Mouse (Mus musculus) midbrain, embryonic 16.5 days (tissue): ENCODE results near the gene Heatr4. TPM values are rescaled to one million over a fixed set of nuclear protein-coding genes. Genes with fewer than 3 reads are reported as not detected.
A peak's percentile ranks its signal among the peaks of the same experiment; 100 is the strongest.
"Not testable (repeated sequence)": the region's sequence is repeated elsewhere in the genome, so short reads cannot be mapped to it uniquely, and the experiment has no call there.

ENCODE experiments used
- ATAC-seq: fragments of 200-750 bp; cut with Nextera tagmentation; 2 replicates; pipeline ENCODE4 v1.8.0; 2017; ENCODE audit warnings: moderate TSS enrichment
- H3K27ac ChIP-seq: fragments of 300-500 bp; sonication (generic); 2 replicates; pipeline ENCODE4 v1.5.1; 2014; ENCODE audit warnings: mild to moderate bottlenecking, low read length, mixed read lengths
- H3K27me3 ChIP-seq: fragments of 300-500 bp; sonication (generic); 2 replicates; pipeline ENCODE4 v1.6.1; 2014; ENCODE audit warnings: low read depth, low read length, mixed read lengths; ENCODE audit not compliant: control insufficient read depth, insufficient read depth
- H3K36me3 ChIP-seq: fragments of 300-500 bp; sonication (generic); 2 replicates; pipeline ENCODE4 v1.6.1; 2014; ENCODE audit warnings: mild to moderate bottlenecking, low read length, moderate library complexity, mixed read lengths; ENCODE audit not compliant: control insufficient read depth, insufficient read depth
- H3K4me1 ChIP-seq: fragments of 300-500 bp; sonication (generic); 2 replicates; pipeline ENCODE4 v1.6.1; 2014; ENCODE audit warnings: mild to moderate bottlenecking, low read length, mixed read lengths; ENCODE audit not compliant: control insufficient read depth, insufficient read depth
- H3K4me2 ChIP-seq: fragments of 300-500 bp; sonication (generic); 2 replicates; pipeline ENCODE4 v1.6.1; 2014; ENCODE audit warnings: mild to moderate bottlenecking, low read length, mixed read lengths
- H3K4me3 ChIP-seq: fragments of 300-500 bp; sonication (generic); 2 replicates; pipeline ENCODE4 v1.5.1; 2014; ENCODE audit warnings: low read depth, mild to moderate bottlenecking, low read length, moderate library complexity, mixed read lengths
- H3K9ac ChIP-seq: fragments of 300-500 bp; sonication (generic); 2 replicates; pipeline ENCODE4 v1.6.1; 2014; ENCODE audit warnings: low read depth, low read length, mixed read lengths
- H3K9me3 ChIP-seq: fragments of 300-500 bp; sonication (generic); replicated peaks from 2 replicates; pipeline ENCODE4 v1.6.1; 2014; ENCODE audit warnings: mild to moderate bottlenecking, low read length, mixed read lengths; ENCODE audit not compliant: control insufficient read depth, poor library complexity, severe bottlenecking
- WGBS: fragments of 180-500 bp; shearing (Covaris S2); extraction: QIAGEN DNeasy Blood & Tissue Kit; methylation state at CpG from one replicate; pipeline ENCODE4 v1.1.7; 2014; 5-methylcytosine and 5-hydroxymethylcytosine counted together
- polyA plus RNA-seq: library from polyadenylated mRNA; unstranded; fragments of >200 nt; fragmentation: Nextera tagmentation; extraction: Ambion mirVana; gene quantifications from 2 replicates; pipeline ENCODE4 v1.2.1, GENCODE M21; 2015

The Heatr4 gene
- polyA plus RNA-seq, 1 experiment from 2014 or later, result not detected

DNA sequence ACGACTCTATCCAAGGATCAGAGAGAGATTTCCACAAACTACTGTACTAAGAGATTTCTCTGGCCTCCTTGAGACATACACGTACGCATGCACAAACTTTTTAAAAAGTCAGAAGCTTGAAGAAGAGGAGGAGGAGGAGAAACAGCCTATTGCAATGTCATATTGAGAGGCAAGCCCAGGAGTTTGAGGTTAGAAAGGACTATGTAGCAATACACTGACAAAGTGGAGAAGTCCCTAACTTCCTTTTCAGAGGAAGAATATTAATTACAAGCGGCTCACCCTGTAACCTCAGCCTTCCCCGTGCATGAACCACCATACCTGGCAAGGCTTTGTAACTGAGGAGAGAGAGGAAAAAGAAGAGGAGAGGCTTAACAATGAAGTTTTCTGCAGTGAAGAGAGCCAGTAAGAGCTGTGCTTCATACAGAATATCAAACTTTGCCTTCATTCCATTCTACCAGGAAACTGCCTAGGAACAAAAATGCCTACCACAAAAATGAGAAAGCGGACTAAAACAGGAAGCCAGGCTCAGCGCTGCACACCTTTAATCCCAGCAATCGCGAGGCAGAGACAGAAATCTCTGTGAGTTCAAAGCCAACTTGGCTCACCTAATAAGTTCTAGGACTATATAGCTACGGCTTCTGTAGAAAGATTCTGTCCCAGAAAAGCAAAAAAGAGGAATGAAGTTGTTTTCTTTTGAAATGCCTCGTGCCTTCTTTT is 34.7 kb downstream of the Heatr4 start:
- H3K4me1 ChIP-seq, result peaks cover 26% of the 10 kb centered on the region
- peak overlapping the region; percentile 90 for H3K4me3 ChIP-seq
- H3K9ac ChIP-seq, result peak overlapping the region; percentile 53; the same call in 1 of the 2 replicates
- H3K9me3 ChIP-seq, result no peaks in the 10 kb centered on the region
- no peak overlapping the region for H3K27ac ChIP-seq
- no peaks in the 10 kb centered on the region for H3K36me3 ChIP-seq
- peak overlapping the region; percentile 88 for H3K4me2 ChIP-seq
- WGBS, result 33% methylated on average over 11 of the region's 11 CpGs
- ATAC-seq, result no peak
- H3K27me3 ChIP-seq, result no peaks in the 10 kb centered on the region

DNA sequence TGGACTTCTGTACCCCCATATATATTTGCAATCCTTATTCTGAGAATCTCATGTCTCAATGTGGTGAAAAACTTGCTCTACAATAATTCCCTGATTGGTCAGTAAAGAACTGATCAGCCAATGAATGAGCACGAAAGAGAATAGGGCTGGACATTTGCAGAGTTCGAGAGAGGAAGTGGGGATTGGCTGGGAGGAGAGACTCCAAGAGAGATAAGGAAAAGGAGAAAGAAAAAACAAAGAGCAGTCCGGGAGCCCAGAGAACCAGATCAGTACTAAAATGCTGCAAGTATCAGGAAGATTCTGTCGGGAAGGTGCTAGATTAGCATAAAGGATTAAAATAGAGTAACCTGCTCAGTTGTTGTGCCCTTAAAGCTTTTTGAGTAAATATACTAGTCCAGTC is 35.6 kb downstream of the Heatr4 start:
- H3K27me3 ChIP-seq, result no peaks in the 10 kb centered on the region
- H3K4me2 ChIP-seq, result no peak overlapping the region
- 91% methylated on average over 4 of the region's 4 CpGs for WGBS
- no peak overlapping the region for H3K9ac ChIP-seq
- H3K36me3 ChIP-seq, result no peaks in the 10 kb centered on the region
- H3K27ac ChIP-seq, result no peak overlapping the region
- H3K9me3 ChIP-seq, result no peaks in the 10 kb centered on the region
- peaks cover 26% of the 10 kb centered on the region for H3K4me1 ChIP-seq
- no peak for ATAC-seq
- no peak overlapping the region for H3K4me3 ChIP-seq

DNA sequence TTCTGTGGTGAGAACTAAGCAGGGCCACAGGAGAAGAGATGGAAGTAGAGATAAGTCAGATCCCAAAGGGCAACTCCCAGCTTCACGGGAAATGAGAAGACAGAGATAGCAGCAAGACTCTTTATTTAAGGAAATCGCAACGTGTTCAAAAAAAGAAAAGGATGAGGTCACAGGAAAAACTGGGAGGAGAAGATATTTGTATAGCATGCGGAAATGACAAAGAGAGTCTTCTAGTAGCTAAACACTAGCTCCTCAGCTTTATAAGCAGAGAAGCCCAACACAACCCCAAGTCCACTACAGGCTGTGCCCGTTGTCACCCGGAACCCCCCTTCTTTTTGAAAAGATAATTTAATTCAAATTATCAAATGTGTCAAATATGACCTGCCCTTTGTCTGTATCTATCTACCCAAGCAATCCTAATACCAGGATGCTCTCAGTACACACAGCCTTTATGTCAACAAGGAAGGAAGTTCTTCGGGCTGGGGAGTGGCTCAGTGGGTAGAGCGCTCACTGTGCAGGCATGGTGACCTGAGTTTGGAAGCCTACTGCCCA is 37.3 kb downstream of the Heatr4 start:
- Histone ChIP-seq H3K9ac (no peak overlapping the region), H3K36me3 (no peaks in the 10 kb centered on the region)
- 94% methylated on average over 8 of the region's 8 CpGs for WGBS

DNA sequence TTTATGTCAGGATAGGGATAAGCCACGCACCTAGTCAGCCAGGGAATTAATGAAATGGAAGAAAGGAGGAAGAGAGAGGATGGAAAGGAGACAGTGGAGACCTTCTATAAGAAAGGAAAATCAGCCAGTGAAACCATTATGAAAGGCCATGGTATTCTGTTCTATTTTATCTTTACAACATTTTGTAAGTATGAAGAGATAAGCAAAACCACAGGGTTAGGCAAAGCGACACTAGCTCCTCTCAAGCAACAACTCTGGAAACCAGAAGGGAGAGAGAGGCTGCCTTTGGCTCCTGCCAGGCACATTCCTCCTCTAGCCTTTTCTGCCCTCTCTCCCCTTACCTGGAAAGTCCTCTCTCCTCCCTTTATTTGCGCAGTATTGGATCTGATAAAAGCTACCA is 42.7 kb downstream of the Heatr4 start:
- H3K4me3 ChIP-seq, result no peak overlapping the region
- no peaks in the 10 kb centered on the region for H3K36me3 ChIP-seq
- WGBS, result 82% methylated on average over 3 of the region's 3 CpGs
- ATAC-seq, result no peak
- H3K4me1 ChIP-seq, result no peaks in the 10 kb centered on the region
- H3K9me3 ChIP-seq, result no peaks in the 10 kb centered on the region
- no peaks in the 10 kb centered on the region for H3K27me3 ChIP-seq
- H3K4me2 ChIP-seq, result no peak overlapping the region
- H3K27ac ChIP-seq, result no peak overlapping the region
- no peak overlapping the region for H3K9ac ChIP-seq

More for the DNA sequence above, 37.3 kb downstream of the Heatr4 start:
- no peaks in the 10 kb centered on the region for H3K9me3 ChIP-seq
- H3K27ac ChIP-seq, result no peak overlapping the region
- no peaks in the 10 kb centered on the region for H3K27me3 ChIP-seq
- no peak overlapping the region for H3K4me3 ChIP-seq
- peaks cover 14% of the 10 kb centered on the region for H3K4me1 ChIP-seq
- H3K4me2 ChIP-seq, result no peak overlapping the region
- no peak for ATAC-seq

DNA sequence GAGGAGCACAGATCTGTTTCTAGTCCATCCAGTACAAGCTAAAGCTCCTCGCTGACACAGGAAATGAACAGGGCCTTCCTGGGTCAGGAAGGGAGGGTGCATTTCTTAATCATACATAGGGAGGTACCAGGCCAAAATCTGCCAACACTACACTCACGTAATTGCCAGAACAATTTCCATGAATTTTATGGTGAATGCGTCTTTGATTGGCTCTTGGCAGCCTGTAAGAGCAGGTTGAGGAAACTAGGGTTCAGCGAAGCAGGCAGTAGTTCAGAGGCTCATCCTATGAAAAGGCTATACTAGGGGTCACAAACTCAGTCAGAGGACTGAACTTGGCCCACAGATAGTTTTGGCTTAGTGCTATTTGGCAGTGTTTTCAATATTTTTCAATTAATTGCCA is 44.6 kb downstream of the Heatr4 start:
- no peak overlapping the region for H3K4me2 ChIP-seq
- H3K27ac ChIP-seq, result no peak overlapping the region
- no peaks in the 10 kb centered on the region for H3K4me1 ChIP-seq
- no peaks in the 10 kb centered on the region for H3K27me3 ChIP-seq
- no peaks in the 10 kb centered on the region for H3K9me3 ChIP-seq
- ATAC-seq, result no peak
- no peak overlapping the region for H3K4me3 ChIP-seq
- WGBS, result 46% methylated on average over 4 of the region's 4 CpGs
- no peaks in the 10 kb centered on the region for H3K36me3 ChIP-seq
- H3K9ac ChIP-seq, result no peak overlapping the region

DNA sequence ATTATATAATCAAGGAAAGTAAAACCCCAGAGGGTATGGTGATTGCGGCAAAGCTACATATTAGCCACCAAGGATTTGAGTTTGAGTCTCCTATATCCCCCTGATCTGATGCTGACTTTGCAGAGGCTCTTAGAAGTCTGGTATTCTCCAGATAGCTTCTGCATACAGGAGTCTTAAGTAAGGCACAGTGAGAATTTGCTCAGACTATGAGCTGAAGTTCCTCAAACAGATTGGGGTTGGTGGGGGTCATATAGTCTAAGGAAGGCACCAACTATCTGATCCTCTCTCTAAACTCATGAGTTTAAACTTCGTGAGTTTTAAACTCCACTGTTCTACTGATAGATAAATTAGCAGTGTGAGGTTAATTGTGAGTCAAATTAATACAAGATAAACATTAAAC is 45.3 kb downstream of the Heatr4 start:
- H3K4me1 ChIP-seq, result no peaks in the 10 kb centered on the region
- H3K4me2 ChIP-seq, result no peak overlapping the region
- WGBS, result 65% methylated on average over 2 of the region's 2 CpGs
- no peaks in the 10 kb centered on the region for H3K9me3 ChIP-seq
- H3K27me3 ChIP-seq, result no peaks in the 10 kb centered on the region
- H3K36me3 ChIP-seq, result no peaks in the 10 kb centered on the region
- no peak overlapping the region for H3K9ac ChIP-seq
- ATAC-seq, result no peak
- H3K4me3 ChIP-seq, result no peak overlapping the region
- no peak overlapping the region for H3K27ac ChIP-seq

DNA sequence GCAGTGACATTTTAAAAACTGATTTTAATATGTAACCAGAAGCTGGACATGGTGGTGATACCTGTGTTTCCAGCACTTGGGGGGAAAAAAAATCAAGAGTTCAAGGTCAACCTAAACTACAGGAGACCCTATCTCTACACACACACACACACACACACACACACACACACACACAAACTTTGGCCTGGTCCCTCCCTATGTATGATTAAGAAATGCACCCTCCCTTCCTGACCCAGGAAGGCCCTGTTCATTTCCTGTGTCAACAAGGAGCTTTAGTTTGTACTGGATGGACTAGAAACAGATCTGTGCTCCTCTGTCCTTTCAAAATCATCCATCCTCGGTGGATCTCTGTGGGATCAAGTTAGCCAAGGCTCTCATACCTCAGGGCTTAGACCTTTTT is 46.1 kb downstream of the Heatr4 start:
- not testable (repeated sequence) for ATAC-seq, H3K27ac ChIP-seq, H3K36me3 ChIP-seq, H3K27me3 ChIP-seq, H3K4me3 ChIP-seq, H3K9me3 ChIP-seq, H3K9ac ChIP-seq, H3K4me2 ChIP-seq, H3K4me1 ChIP-seq
- 48% methylated on average over 1 of the region's 1 CpGs for WGBS

DNA sequence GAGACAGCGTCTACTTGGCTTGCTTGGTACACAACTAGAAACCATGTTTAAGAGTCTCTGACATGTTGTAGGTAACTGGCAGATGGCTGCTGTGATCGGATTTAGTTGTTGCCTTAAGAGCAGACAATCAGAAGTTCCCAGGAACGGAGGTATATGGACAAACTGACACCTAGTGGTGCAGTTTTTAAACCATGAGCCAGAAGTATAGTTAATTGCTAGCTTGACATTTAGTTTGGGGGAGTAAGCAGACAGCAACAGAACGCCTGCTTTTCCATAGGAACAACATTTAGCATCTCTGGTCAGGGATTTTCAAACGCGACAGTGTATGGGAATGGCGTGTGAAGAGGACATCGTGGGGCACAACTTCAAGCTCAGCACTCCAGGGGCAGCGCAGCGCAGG is 47.1 kb downstream of the Heatr4 start:
- Histone ChIP-seq H3K4me2 (no peak overlapping the region), H3K27me3 (no peaks in the 10 kb centered on the region), H3K36me3 (no peaks in the 10 kb centered on the region), H3K9ac (no peak overlapping the region), H3K4me1 (no peaks in the 10 kb centered on the region), H3K27ac (no peak overlapping the region), H3K4me3 (no peak overlapping the region), H3K9me3 (no peaks in the 10 kb centered on the region)
- no peak for ATAC-seq
- 67% methylated on average over 10 of the region's 10 CpGs for WGBS

DNA sequence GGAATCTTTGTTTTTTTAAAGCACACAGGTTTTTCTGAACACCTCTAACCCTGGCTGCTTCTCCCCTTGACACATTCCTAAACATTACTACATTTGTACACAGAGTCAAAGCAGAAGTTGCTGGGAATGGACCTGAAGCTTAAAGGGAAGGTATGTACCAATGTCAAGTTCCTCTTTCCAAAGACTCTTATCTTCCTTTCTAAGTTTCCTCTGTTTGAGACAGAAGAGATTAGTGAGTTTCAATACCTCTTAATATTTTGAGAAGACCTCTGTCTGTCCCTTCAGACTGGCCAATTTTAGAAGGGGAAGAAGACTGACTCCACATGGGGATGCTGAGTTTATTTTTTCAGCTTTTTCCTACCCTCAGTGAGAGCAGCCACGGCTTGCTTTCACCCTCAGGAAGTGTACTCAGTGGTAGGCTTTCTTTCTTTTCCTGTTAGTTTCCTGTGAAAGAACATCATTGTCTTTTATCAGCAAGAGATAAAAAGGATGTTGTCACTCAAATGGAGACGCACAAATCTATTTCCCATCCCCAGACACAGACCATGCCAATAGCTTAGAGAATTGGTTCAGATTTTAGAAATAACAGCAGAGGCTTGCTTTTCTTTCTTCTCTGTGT is 55.4 kb downstream of the Heatr4 start:
- no peaks in the 10 kb centered on the region for H3K36me3 ChIP-seq
- H3K4me3 ChIP-seq, result no peak overlapping the region
- no peaks in the 10 kb centered on the region for H3K9me3 ChIP-seq
- WGBS, result 34% methylated on average over 2 of the region's 2 CpGs
- H3K4me2 ChIP-seq, result no peak overlapping the region
- no peak overlapping the region for H3K9ac ChIP-seq
- no peak for ATAC-seq
- no peaks in the 10 kb centered on the region for H3K4me1 ChIP-seq
- no peaks in the 10 kb centered on the region for H3K27me3 ChIP-seq
- H3K27ac ChIP-seq, result no peak overlapping the region
